Mouse (Mus musculus) forebrain, embryonic 14.5 days (tissue): Measurements from ENCODE around the gene Irf8. TPM values are rescaled to one million over a fixed set of nuclear protein-coding genes. Genes with fewer than 3 reads are reported as not detected.

ENCODE experiments used
- ATAC-seq: fragments of 200-750 bp; cut with Nextera tagmentation; 2 replicates; pipeline ENCODE4 v1.8.0; 2017; ENCODE audit warnings: mild to moderate bottlenecking, moderate library complexity
- DNase-seq: peaks from one replicate; pipeline ENCODE4 v3.0.0-alpha.2; 2015; ENCODE audit warnings: low spot score
- H3K27ac ChIP-seq: fragments of 300-500 bp; sonication (generic); 2 replicates; pipeline ENCODE4 v1.5.1; 2014; ENCODE audit warnings: low read depth, mild to moderate bottlenecking, control low read depth, low read length, moderate library complexity
- H3K27me3 ChIP-seq: fragments of 300-500 bp; sonication (generic); replicated peaks from 2 replicates; pipeline ENCODE4 v1.6.1; 2014; ENCODE audit warnings: low read length, control low read depth, mixed read lengths; ENCODE audit not compliant: control insufficient read depth, insufficient read depth
- H3K36me3 ChIP-seq: fragments of 300-500 bp; sonication (generic); 2 replicates; pipeline ENCODE4 v1.6.1; 2014; ENCODE audit warnings: low read length, control low read depth; ENCODE audit not compliant: control insufficient read depth, insufficient read depth
- H3K4me1 ChIP-seq: fragments of 300-500 bp; sonication (generic); 2 replicates; pipeline ENCODE4 v1.6.1; 2014; ENCODE audit warnings: antibody characterized with exemption, low read length, control low read depth; ENCODE audit not compliant: control insufficient read depth, insufficient read depth
- H3K4me2 ChIP-seq: fragments of 300-500 bp; sonication (generic); 2 replicates; pipeline ENCODE4 v1.6.1; 2014; ENCODE audit warnings: mild to moderate bottlenecking, control low read depth, low read length
- H3K4me3 ChIP-seq: fragments of 300-500 bp; sonication (generic); 2 replicates; pipeline ENCODE4 v1.5.1; 2014; ENCODE audit warnings: low read depth, low read length, control low read depth
- H3K9ac ChIP-seq: fragments of 300-500 bp; sonication (generic); 2 replicates; pipeline ENCODE4 v1.6.1; 2014; ENCODE audit warnings: mild to moderate bottlenecking, low read length, control low read depth, moderate library complexity
- H3K9me3 ChIP-seq: fragments of 300-500 bp; sonication (generic); replicated peaks from 2 replicates; pipeline ENCODE4 v1.6.1; 2016; ENCODE audit warnings: low read length, control low read depth, mixed read lengths; ENCODE audit not compliant: control insufficient read depth
- WGBS: fragments of 180-500 bp; shearing (Covaris S2); extraction: QIAGEN DNeasy Blood & Tissue Kit; methylation state at CpG from one replicate; pipeline ENCODE4 v1.1.7; 2014; 5-methylcytosine and 5-hydroxymethylcytosine counted together
- polyA plus RNA-seq: library from polyadenylated mRNA; unstranded; fragments of >200 nt; fragmentation: Nextera tagmentation; extraction: Ambion mirVana; gene quantifications from 2 replicates; pipeline ENCODE4 v1.2.1, GENCODE M21; 2014

The Irf8 gene
- polyA plus RNA-seq, 1 experiment from 2014 or later = 4.1 TPM

DNA sequence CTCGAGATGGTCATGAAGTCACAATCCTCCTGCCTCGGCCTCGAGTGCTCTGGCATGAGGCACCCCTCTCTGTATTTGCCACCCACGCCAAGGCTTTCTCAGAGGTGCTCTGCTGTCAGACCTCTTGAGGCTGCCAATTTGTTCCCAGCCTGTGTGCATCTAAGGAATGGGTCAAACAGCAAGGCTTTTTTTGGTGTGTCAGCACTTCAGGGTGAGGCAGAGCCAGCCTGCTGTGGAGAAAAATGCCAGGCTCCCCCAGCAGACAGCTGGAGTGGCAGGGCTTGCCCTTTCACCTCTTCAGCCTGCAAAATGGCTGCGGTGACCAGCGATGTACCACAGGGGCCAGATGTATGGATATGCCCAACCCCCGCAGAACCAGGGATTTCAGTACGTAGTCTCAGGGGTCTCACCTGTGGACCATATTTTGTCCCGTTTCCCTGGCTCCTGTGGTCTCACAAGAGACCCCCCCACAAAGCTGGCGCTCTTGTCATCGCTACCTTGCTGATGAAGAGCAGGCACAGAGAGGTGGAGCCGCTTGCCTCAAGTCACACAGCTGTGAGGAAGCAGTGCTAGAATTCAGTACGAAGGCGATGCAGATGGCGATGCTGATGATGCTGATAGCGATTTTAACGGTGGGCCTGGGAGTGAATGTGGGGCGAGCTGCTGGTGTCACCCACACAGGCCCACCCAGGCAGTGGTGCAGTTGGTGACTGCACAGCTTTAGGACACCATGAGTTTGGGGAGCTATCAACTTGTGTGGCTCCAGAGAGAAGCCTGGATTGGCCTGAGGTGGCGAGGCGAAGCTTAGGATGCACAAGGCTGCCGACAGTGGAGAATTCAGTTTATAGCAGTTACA, 15.3 kb downstream of the Irf8 start:
- H3K4me3 ChIP-seq = no peak overlapping the region
- WGBS = 80% methylated on average over 21 of the region's 21 CpGs
- no peak for DNase-seq
- H3K36me3 ChIP-seq = no peaks in the 10 kb centered on the region
- H3K9me3 ChIP-seq = no peaks in the 10 kb centered on the region
- no peaks in the 10 kb centered on the region for H3K27me3 ChIP-seq
- no peak overlapping the region for H3K27ac ChIP-seq
- H3K9ac ChIP-seq = no peak overlapping the region
- no peak overlapping the region for H3K4me2 ChIP-seq
- ATAC-seq = no peak
- H3K4me1 ChIP-seq = no peaks in the 10 kb centered on the region

DNA sequence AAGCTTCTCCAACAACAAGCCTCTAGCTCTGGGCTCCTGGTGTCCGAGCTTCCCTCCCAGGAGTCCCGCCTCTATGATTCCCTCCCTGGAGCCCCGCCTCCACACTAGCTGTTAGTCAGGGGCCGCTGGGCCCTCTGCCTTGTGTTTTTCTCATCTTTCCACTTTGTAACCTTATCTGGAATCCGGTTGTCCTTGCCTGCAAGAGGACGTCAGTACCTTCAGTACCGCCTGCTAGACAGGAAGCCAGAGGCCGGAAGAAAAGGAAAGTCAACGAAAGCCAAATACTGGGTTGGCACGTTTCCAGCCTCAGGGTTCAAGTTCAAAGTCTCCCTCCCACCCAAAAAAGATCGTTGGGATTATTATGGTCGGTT, 15.9 kb downstream of the Irf8 start:
- Histone ChIP-seq H3K9me3 (no peaks in the 10 kb centered on the region), H3K4me2 (no peak overlapping the region), H3K9ac (no peak overlapping the region), H3K4me3 (no peak overlapping the region), H3K27me3 (no peaks in the 10 kb centered on the region), H3K4me1 (no peaks in the 10 kb centered on the region), H3K27ac (no peak overlapping the region), H3K36me3 (no peaks in the 10 kb centered on the region)
- ATAC-seq (no peak), DNase-seq (no peak)
- WGBS = 29% methylated on average over 12 of the region's 12 CpGs

DNA sequence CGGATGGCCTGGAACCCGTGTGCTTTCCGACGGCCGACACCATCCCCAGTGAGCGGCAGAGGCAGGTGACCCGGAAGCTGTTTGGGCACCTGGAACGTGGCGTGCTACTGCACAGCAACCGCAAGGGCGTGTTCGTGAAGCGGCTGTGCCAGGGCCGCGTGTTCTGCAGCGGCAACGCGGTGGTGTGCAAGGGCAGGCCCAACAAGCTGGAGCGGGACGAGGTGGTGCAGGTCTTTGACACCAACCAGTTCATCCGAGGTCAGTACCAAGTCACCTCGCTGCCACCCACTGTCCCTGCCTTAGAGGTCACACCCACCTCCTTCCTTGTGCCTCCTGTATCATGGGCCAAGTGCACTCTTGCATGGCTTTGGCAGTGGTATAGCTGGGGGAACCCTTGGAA, 17.3 kb downstream of the Irf8 start:
- no peak for ATAC-seq
- Histone ChIP-seq H3K4me3 (no peak overlapping the region), H3K27ac (no peak overlapping the region), H3K4me2 (no peak overlapping the region), H3K36me3 (no peaks in the 10 kb centered on the region), H3K9ac (no peak overlapping the region), H3K27me3 (no peaks in the 10 kb centered on the region), H3K4me1 (no peaks in the 10 kb centered on the region), H3K9me3 (no peaks in the 10 kb centered on the region)
- no peak for DNase-seq
- WGBS = 94% methylated on average over 22 of the region's 22 CpGs

DNA sequence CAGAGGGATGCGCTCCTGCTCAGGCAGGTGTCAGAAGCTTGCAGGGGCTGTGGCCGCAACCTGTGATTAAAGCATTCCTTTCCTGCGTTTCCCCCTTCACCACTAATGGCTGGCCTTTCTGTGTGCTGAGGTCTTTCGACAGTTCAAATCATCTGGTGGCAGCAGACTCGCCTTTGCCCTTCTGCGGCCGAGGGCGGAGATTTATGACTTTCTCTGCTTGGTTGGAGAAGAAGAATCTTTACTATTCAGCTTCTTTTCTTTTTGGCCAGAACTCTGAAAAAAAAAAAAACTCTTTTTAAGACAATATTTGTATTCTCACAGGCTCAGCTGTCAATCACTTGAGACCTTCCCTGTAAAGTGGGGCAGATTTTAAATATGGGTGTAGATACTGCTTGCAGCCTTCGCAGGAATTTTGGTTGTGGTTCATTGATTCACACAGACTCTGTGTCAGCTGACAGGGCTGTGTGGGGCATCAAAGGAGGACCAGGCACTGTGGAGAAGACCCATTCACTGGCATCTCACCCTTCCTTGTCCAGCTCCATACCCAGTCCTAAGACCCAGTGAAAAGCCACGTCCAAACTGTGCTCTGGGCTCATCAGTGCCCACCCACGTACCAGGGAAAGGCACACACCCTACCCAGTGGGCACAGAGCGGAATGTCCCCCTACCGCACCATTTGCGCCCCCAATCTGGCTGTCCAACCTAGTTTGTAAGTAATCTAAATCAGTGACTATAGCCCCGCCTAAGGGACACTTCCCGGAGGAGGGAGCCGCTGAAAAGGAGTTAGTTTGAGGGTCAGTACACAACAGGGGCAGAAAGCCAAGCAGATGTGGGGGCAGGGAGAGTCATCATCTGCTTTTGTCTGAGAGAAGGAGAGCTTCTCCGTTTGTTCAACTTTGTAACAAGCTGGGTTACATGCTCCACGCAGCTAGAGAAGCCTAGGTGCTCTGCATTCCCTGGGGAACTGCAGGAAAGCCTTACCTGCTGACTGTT, 19.4 kb downstream of the Irf8 start:
- Histone ChIP-seq H3K27ac (no peak overlapping the region), H3K9me3 (no peaks in the 10 kb centered on the region), H3K4me1 (no peaks in the 10 kb centered on the region), H3K36me3 (no peaks in the 10 kb centered on the region), H3K4me3 (no peak overlapping the region), H3K9ac (no peak overlapping the region), H3K4me2 (no peak overlapping the region), H3K27me3 (no peaks in the 10 kb centered on the region)
- WGBS = 58% methylated on average over 19 of the region's 19 CpGs
- DNase-seq = no peak
- no peak for ATAC-seq

DNA sequence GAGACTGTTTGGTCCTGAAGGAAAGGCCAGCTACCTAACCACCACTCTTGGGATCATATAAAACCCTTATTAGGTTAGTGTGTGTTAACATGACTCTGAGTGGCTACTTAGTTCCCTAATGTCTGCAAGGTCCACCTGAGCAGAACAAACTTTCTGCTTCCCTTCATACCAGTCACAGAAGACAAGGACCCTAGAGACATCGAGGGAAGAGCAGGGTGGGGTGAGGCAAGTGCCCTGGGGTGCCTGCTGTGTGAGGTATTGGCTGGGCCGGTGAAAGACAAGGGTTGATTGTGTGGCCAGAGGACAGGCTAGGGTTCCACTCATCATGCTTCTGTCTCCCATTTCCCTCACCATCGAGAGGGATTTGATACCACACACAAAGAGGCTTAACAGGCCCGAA, 21.8 kb downstream of the Irf8 start:
- no peaks in the 10 kb centered on the region for H3K4me1 ChIP-seq
- H3K27me3 ChIP-seq = no peaks in the 10 kb centered on the region
- WGBS = 43% methylated on average over 4 of the region's 4 CpGs
- DNase-seq (no peak), ATAC-seq (no peak)
- H3K36me3 ChIP-seq = no peaks in the 10 kb centered on the region
- no peak overlapping the region for H3K9ac ChIP-seq
- H3K4me2 ChIP-seq = no peak overlapping the region
- H3K9me3 ChIP-seq = no peaks in the 10 kb centered on the region
- no peak overlapping the region for H3K4me3 ChIP-seq
- H3K27ac ChIP-seq = no peak overlapping the region

DNA sequence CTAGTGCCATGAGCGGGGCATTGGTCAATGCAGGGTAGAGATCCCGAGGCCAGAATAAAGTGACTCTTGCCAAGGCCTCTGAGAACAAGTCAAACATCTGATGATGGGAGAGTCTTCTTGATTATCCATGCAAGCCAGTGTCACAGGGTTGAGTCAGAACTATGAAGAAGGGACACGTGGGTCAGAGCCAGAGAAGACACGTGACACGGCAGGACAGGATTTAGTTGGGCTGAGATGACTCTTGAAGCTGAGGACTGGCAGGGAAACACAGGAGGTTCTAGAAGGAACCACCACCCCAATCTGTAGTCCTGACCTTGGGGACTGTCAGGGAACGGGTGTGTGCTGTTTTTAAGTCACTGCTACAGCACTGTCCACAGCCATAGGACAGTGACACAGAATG, 23.7 kb downstream of the Irf8 start:
- ATAC-seq (no peak), DNase-seq (no peak)
- no peak overlapping the region for H3K4me2 ChIP-seq
- no peaks in the 10 kb centered on the region for H3K4me1 ChIP-seq
- H3K9ac ChIP-seq = no peak overlapping the region
- no peaks in the 10 kb centered on the region for H3K27me3 ChIP-seq
- H3K27ac ChIP-seq = no peak overlapping the region
- 89% methylated on average over 6 of the region's 6 CpGs for WGBS
- H3K9me3 ChIP-seq = no peaks in the 10 kb centered on the region
- no peak overlapping the region for H3K4me3 ChIP-seq
- H3K36me3 ChIP-seq = no peaks in the 10 kb centered on the region

DNA sequence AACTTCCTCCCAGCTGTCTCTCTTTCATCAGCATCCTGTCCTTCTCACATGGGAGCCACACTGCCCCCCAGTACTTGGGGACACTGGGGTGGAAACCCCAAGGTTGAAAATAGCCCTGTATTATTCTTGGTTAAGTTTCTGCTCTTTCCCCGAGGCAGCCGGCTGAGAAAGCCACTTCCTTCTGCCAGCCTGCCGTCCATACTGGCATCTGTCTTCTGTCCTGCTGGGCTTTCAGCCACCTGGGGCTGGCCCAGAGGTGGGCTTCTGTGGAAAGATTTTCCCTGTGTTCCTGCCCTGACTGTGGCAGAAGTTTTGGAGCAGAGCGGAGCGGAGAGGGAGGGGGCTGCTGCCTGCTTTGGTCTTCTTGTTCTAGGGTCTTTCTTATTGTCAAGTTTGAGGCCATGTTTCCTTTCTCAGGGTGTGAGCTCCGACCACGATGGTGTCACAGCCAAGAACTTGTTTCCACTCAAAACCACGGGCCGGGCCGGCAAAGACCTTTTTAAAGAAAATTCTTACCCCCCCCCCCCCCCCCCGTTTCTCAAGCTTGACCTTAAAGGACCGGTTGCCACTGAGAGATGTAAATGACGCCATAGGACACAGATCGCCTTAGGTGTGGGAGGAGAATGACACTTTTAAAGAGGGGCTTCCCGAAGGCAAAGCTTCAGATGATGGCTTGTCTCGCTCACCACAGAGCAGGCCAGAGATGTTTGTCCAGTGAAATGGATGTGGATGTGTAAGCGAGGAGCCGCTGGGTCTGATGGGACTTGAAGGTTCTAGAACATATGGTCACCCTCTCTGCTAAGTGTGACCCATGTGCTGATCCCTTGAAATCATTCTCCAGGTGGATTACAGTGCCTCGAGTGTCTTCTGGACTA, 24.4 kb downstream of the Irf8 start:
- no peak overlapping the region for H3K4me2 ChIP-seq
- H3K9me3 ChIP-seq = no peaks in the 10 kb centered on the region
- no peak overlapping the region for H3K9ac ChIP-seq
- DNase-seq = no peak
- ATAC-seq = no peak
- no peak overlapping the region for H3K27ac ChIP-seq
- no peak overlapping the region for H3K4me3 ChIP-seq
- no peaks in the 10 kb centered on the region for H3K4me1 ChIP-seq
- H3K36me3 ChIP-seq = no peaks in the 10 kb centered on the region
- H3K27me3 ChIP-seq = no peaks in the 10 kb centered on the region
- 87% methylated on average over 19 of the region's 19 CpGs for WGBS

DNA sequence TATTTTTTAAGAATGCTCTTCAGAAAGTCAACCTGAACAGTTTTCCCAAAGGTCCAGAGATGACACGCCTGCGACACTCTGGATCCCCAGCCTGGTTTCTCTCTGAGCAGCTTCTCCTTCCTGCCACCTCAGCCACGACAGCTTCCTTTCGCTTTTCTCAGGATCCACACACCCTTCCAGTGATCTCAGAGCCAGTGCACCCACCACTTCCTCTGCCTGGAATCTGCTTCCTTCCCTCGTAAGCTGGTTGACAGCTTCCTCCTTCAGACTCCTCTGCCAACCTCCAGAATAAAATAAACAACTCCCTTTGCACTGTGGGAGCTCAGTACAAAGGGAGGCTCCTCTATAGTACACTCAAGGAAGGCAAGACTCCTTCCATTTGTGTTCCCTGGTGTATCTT, 27.1 kb downstream of the Irf8 start:
- Histone ChIP-seq H3K27me3 (no peaks in the 10 kb centered on the region), H3K4me3 (no peak overlapping the region), H3K36me3 (no peaks in the 10 kb centered on the region), H3K9me3 (no peaks in the 10 kb centered on the region), H3K9ac (no peak overlapping the region), H3K4me1 (no peaks in the 10 kb centered on the region), H3K27ac (no peak overlapping the region), H3K4me2 (no peak overlapping the region)
- 77% methylated on average over 5 of the region's 5 CpGs for WGBS
- DNase-seq = no peak
- ATAC-seq = no peak
